Mouse (Mus musculus) neural tube, embryonic 15.5 days (tissue): ENCODE measurements around the gene Zfp948. TPM values are rescaled to one million over a fixed set of nuclear protein-coding genes. Genes with fewer than 3 reads are reported as not detected.

Experiments
- polyA plus RNA-seq: library from polyadenylated mRNA; unstranded; fragments of >200 nt; fragmentation: Nextera tagmentation; extraction: Ambion mirVana; gene quantifications from 2 replicates; pipeline ENCODE4 v1.2.1, GENCODE M21; 2015

The Zfp948 gene
- polyA plus RNA-seq, 1 experiment from 2014 or later: 18.8 TPM

Other genes with a start within 250 kb of the Zfp948 start
- 4.7 and 5.5 TPM in 2 replicates for gene Zfp677, start 183.3 kb upstream of the Zfp948 start, polyA plus RNA-seq
- 4.6 and 6.8 TPM in 2 replicates for gene Zfp54, start 143.8 kb upstream of the Zfp948 start, polyA plus RNA-seq
- gene Zfp51, start 116.6 kb upstream of the Zfp948 start, polyA plus RNA-seq: 11.1 and 13.7 TPM in 2 replicates
- gene Zfp53, start 78.0 kb upstream of the Zfp948 start, polyA plus RNA-seq: 9.7 and 11.7 TPM in 2 replicates
- 2.2 and 3.2 TPM in 2 replicates for gene Zfp52, start 31.5 kb upstream of the Zfp948 start, polyA plus RNA-seq
- gene Zfp983, start 83.6 kb downstream of the Zfp948 start, polyA plus RNA-seq: 11.2 and 11.9 TPM in 2 replicates
- gene Gm10226, start 124.9 kb downstream of the Zfp948 start, polyA plus RNA-seq: 14.5 and 18.9 TPM in 2 replicates
- gene Zfp760, start 140.7 kb downstream of the Zfp948 start, polyA plus RNA-seq: 8.7 and 9.5 TPM in 2 replicates
- gene Zfp229, start 163.8 kb downstream of the Zfp948 start, polyA plus RNA-seq: 8.3 and 8.8 TPM in 2 replicates